8 mouse cellular contexts compared by ENCODE assay signal in genomic region chr17:47975281-47976060, GRCm38 (mm10). TPM values are rescaled to one million over a fixed set of nuclear protein-coding genes. Genes with fewer than 3 reads are reported as not detected.
A peak's percentile ranks its signal among the peaks of the same experiment; 100 is the strongest.
DNase-seq lines count a peak whose midpoint lies in the region; ATAC-seq and TF ChIP-seq lines count a peak whose summit lies in the region.

No protein-coding gene starts in this region.

- H3K9me3 ChIP-seq in heart, embryonic 11.5 days (replicated peaks; ENCODE audit: control insufficient read depth, low read length): no peaks in the 10 kb centered on the region

- no peaks in the 10 kb centered on the region for H3K27me3 ChIP-seq in heart, embryonic 11.5 days (ENCODE audit: control insufficient read depth, insufficient read depth, low read length)
- H3K27me3 ChIP-seq in myocyte (ENCODE audit: control insufficient read depth, insufficient read depth, insufficient read length): no peaks in the 10 kb centered on the region

- no peak overlapping the region for H3ac ChIP-seq in myocyte (ENCODE audit: control insufficient read depth, insufficient read length)

- peak overlapping the region; percentile 72 for H3K9ac ChIP-seq in heart, embryonic 11.5 days (ENCODE audit: low read depth, low read length)

- no peak for TF ChIP-seq POLR2A in myocyte (IDR thresholded peaks at IDR 0.05; ENCODE audit: insufficient read length, low read depth)

- peak; percentile 92 for DNase-seq in heart, adult 11 months
- DNase-seq in heart, adult 8-10 months (ENCODE audit: low spot score): no peak
- peak; percentile 83 for DNase-seq in embryo, embryonic 11 days
- peak; percentile 72 to 82 for DNase-seq in kidney, postnatal 4 days
- no peak for DNase-seq in thymus, postnatal 36 days

- 1% methylated on average over 37 of the region's 37 CpGs for WGBS in heart, embryonic 11.5 days (ENCODE audit: insufficient replicate concordance)

- H3K4me3 ChIP-seq in heart, embryonic 11.5 days (ENCODE audit: low read depth, low read length): peak overlapping the region; percentile 44
- H3K4me3 ChIP-seq in myocyte: no peak overlapping the region

- H3K4me2 ChIP-seq in heart, embryonic 11.5 days: peak overlapping the region; percentile 64
- peak overlapping the region; percentile 82 for H3K4me2 ChIP-seq in myocyte (ENCODE audit: low read depth)

- H3K27ac ChIP-seq in heart, embryonic 11.5 days (ENCODE audit: low read depth, low read length): peak overlapping the region; percentile 90

- no peaks in the 10 kb centered on the region for H3K36me3 ChIP-seq in heart, embryonic 11.5 days (ENCODE audit: control insufficient read depth, insufficient read depth, low read length)
- no peaks in the 10 kb centered on the region for H3K36me3 ChIP-seq in myocyte (ENCODE audit: control insufficient read depth, insufficient read depth)

- peak; percentile 47; the same call in 1 of the 2 replicates for ATAC-seq in heart, embryonic 11.5 days (replicated peaks; ENCODE audit: insufficient number of reproducible peaks, low FRiP score, low TSS enrichment)
- ATAC-seq in megakaryocyte progenitor cell, adult 5-6 weeks (replicated peaks; ENCODE audit: poor library complexity): no peak

- no peaks in the 10 kb centered on the region for H3K79me2 ChIP-seq in myocyte (ENCODE audit: control insufficient read depth, insufficient read depth)

- H3K4me1 ChIP-seq in heart, embryonic 11.5 days (ENCODE audit: control insufficient read depth, insufficient read depth, low read length): peaks cover 38% of the 10 kb centered on the region

TF ChIP-seq in myocyte, 11 proteins besides CTCF, POLR2A, EP300 and RAD21:
- no peak for TF ChIP-seq TCF12 (IDR thresholded peaks at IDR 0.05; ENCODE audit: insufficient read depth, poor library complexity, severe bottlenecking)
- TF ChIP-seq SRF (IDR thresholded peaks at IDR 0.05; ENCODE audit: control insufficient read depth, insufficient read length, low read depth): no peak
- TF ChIP-seq CEBPB (IDR thresholded peaks at IDR 0.05; ENCODE audit: insufficient read depth, poor library complexity, severe bottlenecking): no peak
- TF ChIP-seq REST (IDR thresholded peaks at IDR 0.05; ENCODE audit: insufficient read depth, insufficient read length): no peak
- no peak for TF ChIP-seq POLR2AphosphoS2 (IDR thresholded peaks at IDR 0.05; ENCODE audit: insufficient read length, low read depth)
- no peak for TF ChIP-seq MAX (IDR thresholded peaks at IDR 0.05; ENCODE audit: low read depth)
- TF ChIP-seq E2F4 (IDR thresholded peaks at IDR 0.05; ENCODE audit: insufficient read depth): no peak
- TF ChIP-seq MYOD1 (IDR thresholded peaks at IDR 0.05; ENCODE audit: control insufficient read depth in 1 of 3, insufficient read length in 2 of 3, low read depth in 2 of 3): no peak
- no peak for TF ChIP-seq MYOG (IDR thresholded peaks at IDR 0.05; ENCODE audit: control insufficient read depth in 1 of 3, insufficient read depth in 1 of 3, insufficient read length in 2 of 3, low read depth in 2 of 3)
- no peak for TF ChIP-seq TCF3 (IDR thresholded peaks at IDR 0.05; ENCODE audit: insufficient read length, low read depth)
- no peak for TF ChIP-seq USF1 (IDR thresholded peaks at IDR 0.05; ENCODE audit: low read depth)
TF ChIP-seq in myocyte: peak in this region for 0.

RNA-seq across cellular contexts. Expression of gene Foxp4, which starts 51.0 kb away (rescaled TPM):
- total RNA-seq in heart, adult 8-10 months (2022): 10 to 100 TPM; 10.2 to 12.7 (median 10.5) TPM
- 15.6 and 21.1 TPM in 2 replicates for polyA plus RNA-seq in heart, embryonic 11.5 days (2014; fragmentation: Nextera tagmentation; extraction: Ambion mirVana)
- 24.7 TPM for polyA plus RNA-seq in myocyte (2012; fragmentation: generic; extraction: Trizol)
- 20.1 and 21.3 TPM in 2 replicates for total RNA-seq in megakaryocyte progenitor cell, adult 5-6 weeks (2015)
- 3.2 and 4.0 TPM in 2 replicates for total RNA-seq in megakaryocyte progenitor cell, adult 5-6 weeks (2017)

Comparison
In these comparisons a context has a peak if more than half of its experiments do, and no peak if none do; other contexts are left out.
1. DNase-seq: peak in heart, adult 11 months (single experiment), embryo, embryonic 11 days (single experiment) and kidney, postnatal 4 days (2 of 2); none in heart, adult 8-10 months (single experiment) and thymus, postnatal 36 days (0 of 2).